Mouse (Mus musculus): ENCODE measurements around the gene Srbd1. TPM values are rescaled to one million over a fixed set of nuclear protein-coding genes. Genes with fewer than 3 reads are reported as not detected.

Gene Srbd1
- polyA plus RNA-seq, 1 experiment = 42.5 TPM

GRCm38 (mm10) chr17:86029175-86029574 lies 115.8 kb downstream of the Srbd1 start:
- H3K27me3 ChIP-seq (ENCODE audit: control insufficient read depth, insufficient read depth, low read length, poor library complexity, severe bottlenecking) = no peaks in the 10 kb centered on the region
- TF ChIP-seq CTCF (IDR thresholded peaks at IDR 0.05; ENCODE audit: low read depth, low read length) = no peak
- TF ChIP-seq EP300 (IDR thresholded peaks at IDR 0.05; ENCODE audit: insufficient read depth, low read depth, low read length) = no peak
- no peak for TF ChIP-seq POLR2A (IDR thresholded peaks at IDR 0.05; ENCODE audit: insufficient read depth, low read length)
- no peaks in the 10 kb centered on the region for H3K36me3 ChIP-seq (ENCODE audit: control insufficient read depth, insufficient read depth, low read length, poor library complexity, severe bottlenecking)
- H3K4me3 ChIP-seq (ENCODE audit: low read depth, low read length) = no peak overlapping the region
- no peak overlapping the region for H3K27ac ChIP-seq (ENCODE audit: insufficient read depth, low read length)
- H3K4me1 ChIP-seq (ENCODE audit: control insufficient read depth, insufficient read depth, low read length) = no peaks in the 10 kb centered on the region
- no peak overlapping the region for H3K9ac ChIP-seq (ENCODE audit: low read depth, poor library complexity, severe bottlenecking)
- no peaks in the 10 kb centered on the region for H3K9me3 ChIP-seq (replicated peaks; ENCODE audit: control insufficient read depth, insufficient read depth, low read length, poor library complexity, severe bottlenecking)

DNA sequence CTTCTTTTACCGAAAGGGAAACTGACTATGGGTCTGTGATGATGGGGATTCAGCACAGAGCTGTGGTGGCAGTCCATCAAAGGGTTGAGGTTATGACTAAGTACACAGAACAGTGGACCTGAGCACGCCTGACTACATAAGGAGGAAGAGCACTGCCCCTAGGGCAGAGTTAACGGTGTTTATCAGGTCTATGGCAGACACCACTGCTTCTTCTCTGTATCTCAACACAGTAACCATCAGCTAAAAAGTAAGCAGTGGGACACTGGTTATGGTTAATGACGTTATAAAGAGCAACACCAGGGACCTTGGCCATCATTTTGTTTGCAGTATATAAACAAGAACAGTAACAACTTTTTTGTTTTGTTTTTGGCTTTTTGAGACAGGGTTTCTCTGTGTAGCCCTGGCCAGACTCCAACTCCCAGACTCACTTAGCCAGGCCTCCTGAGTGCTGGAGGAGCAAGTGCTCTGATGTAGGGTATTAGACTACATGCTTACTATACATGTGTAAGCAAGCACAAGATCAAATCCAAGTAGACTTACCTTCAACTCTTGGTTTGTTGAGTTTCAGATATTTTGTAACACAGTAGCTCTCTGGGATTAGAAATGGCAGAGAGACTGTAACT lies 117.3 kb downstream of the Srbd1 start:
- Histone ChIP-seq H3K4me3 (ENCODE audit: low read depth, low read length) (no peak overlapping the region), H3K27me3 (ENCODE audit: control insufficient read depth, insufficient read depth, low read length, poor library complexity, severe bottlenecking) (no peaks in the 10 kb centered on the region), H3K9ac (ENCODE audit: low read depth, poor library complexity, severe bottlenecking) (no peak overlapping the region), H3K4me1 (ENCODE audit: control insufficient read depth, insufficient read depth, low read length) (no peaks in the 10 kb centered on the region), H3K27ac (ENCODE audit: insufficient read depth, low read length) (no peak overlapping the region), H3K9me3 (replicated peaks; ENCODE audit: control insufficient read depth, insufficient read depth, low read length, poor library complexity, severe bottlenecking) (no peaks in the 10 kb centered on the region), H3K36me3 (ENCODE audit: control insufficient read depth, insufficient read depth, low read length, poor library complexity, severe bottlenecking) (no peaks in the 10 kb centered on the region)
- no peak for TF ChIP-seq POLR2A (IDR thresholded peaks at IDR 0.05; ENCODE audit: insufficient read depth, low read length)
- TF ChIP-seq EP300 (IDR thresholded peaks at IDR 0.05; ENCODE audit: insufficient read depth, low read depth, low read length) = no peak
- TF ChIP-seq CTCF (IDR thresholded peaks at IDR 0.05; ENCODE audit: low read depth, low read length) = no peak

- no peaks in the 10 kb centered on the region for H3K36me3 ChIP-seq (ENCODE audit: control insufficient read depth, insufficient read depth, low read length, poor library complexity, severe bottlenecking)
- H3K4me1 ChIP-seq (ENCODE audit: control insufficient read depth, insufficient read depth, low read length) = no peaks in the 10 kb centered on the region
- H3K9ac ChIP-seq (ENCODE audit: low read depth, poor library complexity, severe bottlenecking) = no peak overlapping the region
- H3K9me3 ChIP-seq (replicated peaks; ENCODE audit: control insufficient read depth, insufficient read depth, low read length, poor library complexity, severe bottlenecking) = no peaks in the 10 kb centered on the region
- H3K27ac ChIP-seq (ENCODE audit: insufficient read depth, low read length) = no peak overlapping the region
- TF ChIP-seq POLR2A (IDR thresholded peaks at IDR 0.05; ENCODE audit: insufficient read depth, low read length) (no peak), EP300 (IDR thresholded peaks at IDR 0.05; ENCODE audit: insufficient read depth, low read depth, low read length) (no peak), CTCF (IDR thresholded peaks at IDR 0.05; ENCODE audit: low read depth, low read length) (no peak)
- H3K27me3 ChIP-seq (ENCODE audit: control insufficient read depth, insufficient read depth, low read length, poor library complexity, severe bottlenecking) = no peaks in the 10 kb centered on the region
- H3K4me3 ChIP-seq (ENCODE audit: low read depth, low read length) = no peak overlapping the region
Observed at GRCm38 (mm10) chr17:86024589-86024988, 120.4 kb downstream of the Srbd1 start.

DNA sequence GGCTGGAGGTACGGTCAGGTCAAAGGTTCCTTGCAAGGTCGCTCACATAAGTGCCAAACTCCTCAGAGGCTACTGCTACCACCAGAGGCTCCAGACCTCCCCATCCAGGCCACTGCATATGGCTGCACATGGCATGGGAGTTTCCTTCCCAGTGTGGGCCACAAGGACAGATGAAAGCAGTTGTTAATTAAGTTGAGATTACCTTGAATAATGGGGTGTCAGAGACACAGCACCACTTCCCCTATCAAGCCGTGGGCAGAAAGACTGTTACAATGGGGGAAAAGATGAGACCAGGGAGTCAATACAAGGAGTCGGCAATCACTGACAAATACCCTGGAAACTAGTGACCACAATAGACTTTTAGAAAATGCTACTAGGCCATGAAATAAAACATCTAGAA lies 122.6 kb downstream of the Srbd1 start:
- H3K4me1 ChIP-seq (ENCODE audit: control insufficient read depth, insufficient read depth, low read length) = no peaks in the 10 kb centered on the region
- H3K27ac ChIP-seq (ENCODE audit: insufficient read depth, low read length) = no peak overlapping the region
- no peaks in the 10 kb centered on the region for H3K36me3 ChIP-seq (ENCODE audit: control insufficient read depth, insufficient read depth, low read length, poor library complexity, severe bottlenecking)
- H3K9ac ChIP-seq (ENCODE audit: low read depth, poor library complexity, severe bottlenecking) = no peak overlapping the region
- H3K9me3 ChIP-seq (replicated peaks; ENCODE audit: control insufficient read depth, insufficient read depth, low read length, poor library complexity, severe bottlenecking) = no peaks in the 10 kb centered on the region
- H3K4me3 ChIP-seq (ENCODE audit: low read depth, low read length) = no peak overlapping the region
- no peak for TF ChIP-seq EP300 (IDR thresholded peaks at IDR 0.05; ENCODE audit: insufficient read depth, low read depth, low read length)
- TF ChIP-seq CTCF (IDR thresholded peaks at IDR 0.05; ENCODE audit: low read depth, low read length) = no peak
- no peak for TF ChIP-seq POLR2A (IDR thresholded peaks at IDR 0.05; ENCODE audit: insufficient read depth, low read length)
- no peaks in the 10 kb centered on the region for H3K27me3 ChIP-seq (ENCODE audit: control insufficient read depth, insufficient read depth, low read length, poor library complexity, severe bottlenecking)

GRCm38 (mm10) chr17:86021815-86022214 lies 123.2 kb downstream of the Srbd1 start:
- H3K9me3 ChIP-seq (replicated peaks; ENCODE audit: control insufficient read depth, insufficient read depth, low read length, poor library complexity, severe bottlenecking) = no peaks in the 10 kb centered on the region
- H3K36me3 ChIP-seq (ENCODE audit: control insufficient read depth, insufficient read depth, low read length, poor library complexity, severe bottlenecking) = no peaks in the 10 kb centered on the region
- no peak overlapping the region for H3K9ac ChIP-seq (ENCODE audit: low read depth, poor library complexity, severe bottlenecking)
- H3K27ac ChIP-seq (ENCODE audit: insufficient read depth, low read length) = no peak overlapping the region
- H3K4me1 ChIP-seq (ENCODE audit: control insufficient read depth, insufficient read depth, low read length) = no peaks in the 10 kb centered on the region
- H3K4me3 ChIP-seq (ENCODE audit: low read depth, low read length) = no peak overlapping the region
- no peaks in the 10 kb centered on the region for H3K27me3 ChIP-seq (ENCODE audit: control insufficient read depth, insufficient read depth, low read length, poor library complexity, severe bottlenecking)
- no peak for TF ChIP-seq EP300 (IDR thresholded peaks at IDR 0.05; ENCODE audit: insufficient read depth, low read depth, low read length)
- no peak for TF ChIP-seq POLR2A (IDR thresholded peaks at IDR 0.05; ENCODE audit: insufficient read depth, low read length)
- TF ChIP-seq CTCF (IDR thresholded peaks at IDR 0.05; ENCODE audit: low read depth, low read length) = no peak

DNA sequence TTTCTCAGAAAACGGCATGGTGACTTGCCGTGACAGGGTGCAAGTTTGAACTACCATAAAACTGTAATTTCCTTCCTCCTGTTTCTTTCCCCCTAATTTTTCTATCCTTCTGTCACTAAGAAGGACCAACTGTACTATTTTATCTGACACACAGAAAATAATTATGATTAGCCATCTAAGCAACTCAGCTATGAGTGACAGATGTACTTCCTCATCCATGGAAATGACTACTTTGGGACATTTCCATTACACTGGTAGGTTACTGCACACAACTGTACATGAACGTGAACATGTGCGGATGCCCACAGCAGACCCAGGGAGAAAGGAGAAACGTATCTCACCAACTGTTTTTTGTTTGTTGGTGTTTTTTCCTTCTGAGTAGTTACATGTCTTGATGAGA lies 123.7 kb downstream of the Srbd1 start:
- H3K9me3 ChIP-seq (replicated peaks; ENCODE audit: control insufficient read depth, insufficient read depth, low read length, poor library complexity, severe bottlenecking) = no peaks in the 10 kb centered on the region
- H3K4me3 ChIP-seq (ENCODE audit: low read depth, low read length) = no peak overlapping the region
- H3K27me3 ChIP-seq (ENCODE audit: control insufficient read depth, insufficient read depth, low read length, poor library complexity, severe bottlenecking) = no peaks in the 10 kb centered on the region
- H3K4me1 ChIP-seq (ENCODE audit: control insufficient read depth, insufficient read depth, low read length) = no peaks in the 10 kb centered on the region
- no peaks in the 10 kb centered on the region for H3K36me3 ChIP-seq (ENCODE audit: control insufficient read depth, insufficient read depth, low read length, poor library complexity, severe bottlenecking)
- TF ChIP-seq POLR2A (IDR thresholded peaks at IDR 0.05; ENCODE audit: insufficient read depth, low read length) (no peak), CTCF (IDR thresholded peaks at IDR 0.05; ENCODE audit: low read depth, low read length) (no peak), EP300 (IDR thresholded peaks at IDR 0.05; ENCODE audit: insufficient read depth, low read depth, low read length) (no peak)
- no peak overlapping the region for H3K9ac ChIP-seq (ENCODE audit: low read depth, poor library complexity, severe bottlenecking)
- no peak overlapping the region for H3K27ac ChIP-seq (ENCODE audit: insufficient read depth, low read length)
